8 mouse cellular contexts compared by ENCODE assay signal in genomic region chr3:153806077-153806772, GRCm38 (mm10). TPM values are rescaled to one million over a fixed set of nuclear protein-coding genes. Genes with fewer than 3 reads are reported as not detected.
DNase-seq lines count a peak whose midpoint lies in the region; ATAC-seq and TF ChIP-seq lines count a peak whose summit lies in the region.

No protein-coding gene starts in this region.

- intact Hi-C loops in gastrocnemius, adult 2 months (cut with DNase I), result loop anchor here (5.0 kb wide), 1 partner anchor 149 kb away; no protein-coding TSS in a partner anchor

- peaks cover 9% of the 10 kb centered on the region for H3K4me1 ChIP-seq in hindbrain, embryonic 16.5 days (ENCODE audit: control insufficient read depth, insufficient read depth, low read depth, low read length)

- no peaks in the 10 kb centered on the region for H3K9me3 ChIP-seq in hindbrain, embryonic 16.5 days (ENCODE audit: control insufficient read depth, low read length)

- DNase-seq in ZHBTc4 (ENCODE audit: low read depth, low spot score), result peak; percentile 98
- peak; percentile 77 for DNase-seq in gastrocnemius, adult 2 months
- peak; percentile 90 to 91 for DNase-seq in layer of hippocampus, postnatal 36 days
- DNase-seq in lung, postnatal 25 days (ENCODE audit: low spot score), result peak; percentile 86
- peak; percentile 94 for DNase-seq in right cerebral cortex, adult 18-20 months
- peak; percentile 48 to 56 for DNase-seq in urinary bladder, adult 18-20 months (ENCODE audit: low spot score in 2 of 2)

- peak; percentile 86 for TF ChIP-seq CTCF in gastrocnemius, adult 2 months (IDR thresholded peaks at IDR 0.05)

- H3K27ac ChIP-seq in gastrocnemius, adult 2 months, result no peak overlapping the region
- no peak overlapping the region for H3K27ac ChIP-seq in hindbrain, embryonic 16.5 days (ENCODE audit: low read depth, low read length)

- H3K27me3 ChIP-seq in hindbrain, embryonic 16.5 days (replicated peaks; ENCODE audit: control insufficient read depth, insufficient read depth, low read length), result no peaks in the 10 kb centered on the region

- 0 out of 2 replicates have a peak overlapping the region, but pooled peaks have one; percentile 13 for H3K9ac ChIP-seq in hindbrain, embryonic 16.5 days (ENCODE audit: low read depth, low read length)

- no peak overlapping the region for H3K4me2 ChIP-seq in hindbrain, embryonic 16.5 days (ENCODE audit: low read length)

- ATAC-seq in common myeloid progenitor, adult 5-6 weeks (replicated peaks; ENCODE audit: low read depth, poor library complexity, severe bottlenecking), result peak; percentile 88
- peak; percentile 89 for ATAC-seq in hindbrain, embryonic 16.5 days

- no peak overlapping the region for H3K4me3 ChIP-seq in gastrocnemius, adult 2 months
- no peak overlapping the region for H3K4me3 ChIP-seq in hindbrain, embryonic 16.5 days (ENCODE audit: low read length)

- 36% methylated on average over 14 of the region's 14 CpGs for WGBS in hindbrain, embryonic 16.5 days

- no peaks in the 10 kb centered on the region for H3K36me3 ChIP-seq in hindbrain, embryonic 16.5 days (ENCODE audit: control insufficient read depth, insufficient read depth, low read length)

RNA-seq across cellular contexts. Expression of gene Asb17, which starts 37.8 kb away (rescaled TPM):
- 0.58 and 1.3 TPM in 2 replicates for total RNA-seq in common myeloid progenitor, adult 5-6 weeks (2017)
- total RNA-seq in gastrocnemius, adult 2 months (2021), result under 1 TPM in 1 of 2 experiments, not detected in 1; 0.26 TPM
- polyA plus RNA-seq in hindbrain, embryonic 16.5 days (2015; fragmentation: Nextera tagmentation; extraction: Ambion mirVana), result 0.10 and 0.18 TPM in 2 replicates
- not detected for total RNA-seq in layer of hippocampus, postnatal 36 days (2021)
